Mouse (Mus musculus): ENCODE data around the gene Rps6ka1.

Gene Rps6ka1

GRCm38 (mm10) chr4:133825731-133826130, 61.9 kb downstream of the Rps6ka1 start:
- no peak for DNase-seq (ENCODE audit: low spot score in 2 of 2)

- no peak for DNase-seq (ENCODE audit: low spot score in 2 of 2)
These were observed 66.6 kb downstream of the Rps6ka1 start for GRCm38 (mm10) chr4:133820806-133821560.

DNA sequence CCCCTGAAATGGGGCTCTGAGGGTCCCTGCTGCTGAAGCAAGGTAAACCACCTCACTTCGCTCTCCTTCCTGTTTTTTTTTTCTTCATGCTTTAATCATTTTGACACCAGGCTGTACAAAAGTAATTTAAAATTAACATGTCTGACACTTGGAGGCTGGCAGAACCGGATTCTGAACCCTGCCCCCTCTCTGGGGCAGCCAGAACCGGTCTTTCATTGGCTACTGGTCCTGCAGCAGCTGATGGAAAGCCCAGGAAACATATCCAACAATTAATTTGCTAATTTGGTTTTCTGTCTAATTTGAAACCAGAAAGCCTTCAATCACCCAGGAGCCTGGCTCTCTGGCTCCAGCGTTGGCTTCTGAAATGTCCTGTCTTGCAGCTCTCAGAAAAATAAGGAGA, 67.4 kb downstream of the Rps6ka1 start:
- no peak for DNase-seq (ENCODE audit: low spot score in 2 of 2)

- DNase-seq (ENCODE audit: low spot score in 2 of 2): no peak
These were observed 70.2 kb downstream of the Rps6ka1 start for GRCm38 (mm10) chr4:133817356-133817755.

GRCm38 (mm10) chr4:133816504-133816875, 71.1 kb downstream of the Rps6ka1 start:
- DNase-seq (ENCODE audit: low spot score in 2 of 2): no peak

- DNase-seq (ENCODE audit: low spot score in 2 of 2): no peak
These were observed 71.7 kb downstream of the Rps6ka1 start for GRCm38 (mm10) chr4:133815635-133816503.

GRCm38 (mm10) chr4:133814804-133815515, 72.6 kb downstream of the Rps6ka1 start:
- DNase-seq (ENCODE audit: low spot score in 2 of 2): no peak

DNA sequence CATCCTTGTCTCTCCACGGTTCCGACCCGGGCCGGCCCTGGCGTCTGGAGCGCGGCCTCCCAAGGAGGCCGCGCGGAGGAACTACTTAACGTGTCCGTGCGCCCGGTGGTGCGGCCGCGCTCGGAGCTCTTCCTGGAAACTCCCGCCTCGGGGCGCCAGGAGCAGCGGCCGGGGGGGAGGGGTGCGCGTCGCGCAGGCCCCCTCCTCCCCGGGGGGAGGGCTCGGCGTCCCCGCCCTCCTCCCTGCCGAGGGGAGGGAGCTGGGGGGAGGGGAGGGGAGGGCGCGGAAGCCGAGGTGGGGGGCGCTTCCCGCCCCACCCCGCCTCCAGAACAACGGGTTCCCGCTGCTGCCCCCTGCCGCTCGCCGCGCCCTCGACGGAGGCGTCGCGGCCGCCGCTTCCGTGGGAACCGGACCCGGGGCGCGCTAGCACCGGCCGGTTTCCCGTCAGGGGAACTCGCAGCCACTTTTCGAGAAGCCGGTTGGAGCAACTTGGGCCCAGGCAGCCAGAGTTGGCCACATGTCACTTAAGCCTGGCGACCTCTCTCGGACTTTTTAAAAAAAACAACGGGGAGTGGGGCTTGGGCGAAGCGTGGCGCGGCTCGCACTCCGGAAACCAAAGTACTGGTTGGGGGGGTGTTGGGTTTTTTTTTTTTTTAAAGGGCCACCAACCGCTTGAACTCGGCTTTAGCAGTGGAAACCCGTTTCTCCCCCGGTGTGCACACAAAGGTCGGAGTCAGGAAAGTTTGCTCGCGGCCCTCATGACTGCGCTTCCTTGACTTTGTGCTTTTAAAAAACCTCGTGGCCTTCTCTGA, 73.4 kb downstream of the Rps6ka1 start:
- DNase-seq (ENCODE audit: low spot score in 2 of 2): peak; percentile 49 to 60

GRCm38 (mm10) chr4:133813174-133813991, 74.2 kb downstream of the Rps6ka1 start:
- peak; percentile 78 to 89 for DNase-seq (ENCODE audit: low spot score in 2 of 2)

- DNase-seq (ENCODE audit: low spot score in 2 of 2): no peak
These were observed 83.0 kb downstream of the Rps6ka1 start for GRCm38 (mm10) chr4:133804401-133805263.

DNA sequence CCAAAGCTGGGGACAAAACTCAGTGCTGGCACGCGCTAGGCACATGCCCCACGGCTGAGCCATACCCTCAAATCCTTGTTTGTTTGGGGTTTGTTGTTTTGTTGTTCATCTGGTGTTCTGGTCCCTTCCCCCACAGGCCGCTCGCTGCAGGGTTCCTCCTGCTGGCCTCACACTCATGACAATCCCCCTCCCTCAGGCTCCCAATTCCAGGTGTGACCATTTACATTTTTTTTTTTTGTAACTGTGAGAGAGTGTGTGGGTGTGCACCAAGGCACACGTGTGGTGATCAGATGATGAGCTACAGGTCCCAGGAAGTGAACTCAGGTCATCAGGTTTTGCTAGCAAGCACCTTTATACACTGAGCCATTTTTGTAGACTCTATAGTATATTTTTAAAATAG, 87.0 kb downstream of the Rps6ka1 start:
- DNase-seq (ENCODE audit: low spot score in 2 of 2): no peak

Measured in left cerebral cortex, adult 9 months (tissue).